Mouse (Mus musculus): ENCODE results near the gene Gdf11. TPM values are rescaled to one million over a fixed set of nuclear protein-coding genes. Genes with fewer than 3 reads are reported as not detected.

Gene Gdf11
- polyA plus RNA-seq, 1 experiment from 2014 or later = 5.8 TPM

DNA sequence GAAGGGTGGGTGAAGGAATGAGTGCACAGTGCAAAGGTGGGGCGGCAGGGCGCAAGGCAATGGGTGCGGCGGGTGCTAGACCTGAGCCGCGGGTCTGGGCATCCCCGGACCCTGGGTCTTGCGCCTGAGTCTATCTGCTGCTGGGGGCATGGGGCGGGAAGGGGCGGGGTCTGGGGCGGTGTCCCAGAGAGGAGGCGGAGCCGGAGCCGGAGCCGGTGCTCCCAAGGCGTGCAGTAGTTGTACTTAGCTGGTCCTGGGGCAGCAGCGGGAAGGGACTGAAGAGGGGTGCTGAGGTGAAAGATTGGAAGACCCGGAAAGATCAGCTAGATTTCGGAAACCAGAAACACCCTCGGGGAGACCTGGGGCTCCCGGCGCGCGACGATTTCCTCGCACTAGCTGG lies 42.1 kb upstream of the Gdf11 start, which contains the start of gene Itga7:
Itga7 (plus strand) TSS at position 245 of the 400 bp plus-strand sequence.
- WGBS = under 1% methylated on average over 26 of the region's 26 CpGs
- ATAC-seq = peak; percentile 78
- H3K27ac ChIP-seq (ENCODE audit: low read depth, low read length) = no peak within 1 kb of the TSS
- peaks cover 3% of the 10 kb centered on the region; the same call in 1 of the 2 replicates for H3K4me1 ChIP-seq (ENCODE audit: control insufficient read depth, insufficient read depth, low read depth, low read length)
- H3K4me3 ChIP-seq (ENCODE audit: low read length) = peak within 1 kb of the TSS; percentile 53
- H3K36me3 ChIP-seq (ENCODE audit: control insufficient read depth, insufficient read depth, low read length) = no peaks in the 10 kb centered on the region
- peaks cover 13% of the 10 kb centered on the region for H3K27me3 ChIP-seq (replicated peaks; ENCODE audit: control insufficient read depth, insufficient read depth, low read length)
- H3K9ac ChIP-seq (ENCODE audit: low read depth, low read length) = peak within 1 kb of the TSS; percentile 58
- H3K4me2 ChIP-seq (ENCODE audit: low read length) = peak within 1 kb of the TSS; percentile 83
- H3K9me3 ChIP-seq (ENCODE audit: control insufficient read depth, low read length) = no peaks in the 10 kb centered on the region

DNA sequence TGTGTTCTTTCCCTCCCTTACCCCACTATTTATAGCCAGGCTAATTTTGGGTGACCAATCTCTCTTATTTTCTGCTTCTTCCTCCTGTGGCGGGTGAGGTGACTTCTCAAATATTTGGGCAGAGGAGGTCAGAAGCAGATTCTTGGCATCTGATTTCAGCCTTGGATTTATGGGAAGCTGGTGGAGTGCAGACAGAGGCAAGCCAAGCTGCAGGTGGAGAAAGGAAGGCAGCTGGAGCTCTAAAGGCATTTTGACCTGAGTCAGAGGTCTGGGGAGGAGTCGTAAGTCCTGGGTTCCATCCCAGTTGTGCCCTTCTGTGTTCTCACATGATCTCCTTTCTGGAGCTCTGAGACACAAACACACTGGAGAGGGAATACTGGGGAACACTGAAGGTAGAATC lies 39.9 kb upstream of the Gdf11 start:
- Histone ChIP-seq H3K9ac (ENCODE audit: low read depth, low read length) (no peak overlapping the region), H3K4me2 (ENCODE audit: low read length) (no peak overlapping the region), H3K9me3 (ENCODE audit: control insufficient read depth, low read length) (no peaks in the 10 kb centered on the region), H3K27ac (ENCODE audit: low read depth, low read length) (no peak overlapping the region), H3K36me3 (ENCODE audit: control insufficient read depth, insufficient read depth, low read length) (no peaks in the 10 kb centered on the region), H3K27me3 (replicated peaks; ENCODE audit: control insufficient read depth, insufficient read depth, low read length) (peaks cover 13% of the 10 kb centered on the region), H3K4me1 (ENCODE audit: control insufficient read depth, insufficient read depth, low read depth, low read length) (peaks cover 7% of the 10 kb centered on the region), H3K4me3 (ENCODE audit: low read length) (no peak overlapping the region)
- ATAC-seq = no peak
- WGBS = 74% methylated on average over 2 of the region's 2 CpGs

- WGBS = 61% methylated on average over 7 of the region's 7 CpGs
- no peak overlapping the region for H3K9ac ChIP-seq (ENCODE audit: low read depth, low read length)
- H3K36me3 ChIP-seq (ENCODE audit: control insufficient read depth, insufficient read depth, low read length) = no peaks in the 10 kb centered on the region
- H3K9me3 ChIP-seq (ENCODE audit: control insufficient read depth, low read length) = no peaks in the 10 kb centered on the region
- H3K27ac ChIP-seq (ENCODE audit: low read depth, low read length) = no peak overlapping the region
- H3K4me3 ChIP-seq (ENCODE audit: low read length) = no peak overlapping the region
- peak; percentile 49; the same call in 1 of the 2 replicates for ATAC-seq
- peaks cover 7% of the 10 kb centered on the region for H3K4me1 ChIP-seq (ENCODE audit: control insufficient read depth, insufficient read depth, low read depth, low read length)
- H3K27me3 ChIP-seq (replicated peaks; ENCODE audit: control insufficient read depth, insufficient read depth, low read length) = peaks cover 5% of the 10 kb centered on the region; the same call in 1 of the 2 replicates
- no peak overlapping the region for H3K4me2 ChIP-seq (ENCODE audit: low read length)
Measured at GRCm38 (mm10) chr10:128929638-128930378, 38.3 kb upstream of the Gdf11 start.

GRCm38 (mm10) chr10:128928356-128928755 lies 36.8 kb upstream of the Gdf11 start:
- Histone ChIP-seq H3K36me3 (ENCODE audit: control insufficient read depth, insufficient read depth, low read length) (no peaks in the 10 kb centered on the region), H3K4me3 (ENCODE audit: low read length) (no peak overlapping the region), H3K27ac (ENCODE audit: low read depth, low read length) (peak overlapping the region; percentile 48; the same call in 1 of the 2 replicates), H3K27me3 (replicated peaks; ENCODE audit: control insufficient read depth, insufficient read depth, low read length) (no peaks in the 10 kb centered on the region; the same call in 1 of the 2 replicates), H3K4me2 (ENCODE audit: low read length) (no peak overlapping the region), H3K9me3 (ENCODE audit: control insufficient read depth, low read length) (no peaks in the 10 kb centered on the region), H3K9ac (ENCODE audit: low read depth, low read length) (no peak overlapping the region; the same call in 1 of the 2 replicates), H3K4me1 (ENCODE audit: control insufficient read depth, insufficient read depth, low read depth, low read length) (peaks cover 12% of the 10 kb centered on the region)
- ATAC-seq = peak; percentile 40; the same call in 1 of the 2 replicates
- 28% methylated on average over 4 of the region's 4 CpGs for WGBS

- no peaks in the 10 kb centered on the region for H3K9me3 ChIP-seq (ENCODE audit: control insufficient read depth, low read length)
- no peak for ATAC-seq
- no peaks in the 10 kb centered on the region for H3K36me3 ChIP-seq (ENCODE audit: control insufficient read depth, insufficient read depth, low read length)
- whole genome bisulfite sequencing = 61% methylated on average over 9 of the region's 9 CpGs
- H3K4me3 ChIP-seq (ENCODE audit: low read length) = peak within 1 kb of the TSS; percentile 86
- H3K27ac ChIP-seq (ENCODE audit: low read depth, low read length) = peak within 1 kb of the TSS; percentile 98
- peaks cover 27% of the 10 kb centered on the region for H3K4me1 ChIP-seq (ENCODE audit: control insufficient read depth, insufficient read depth, low read depth, low read length)
- peak within 1 kb of the TSS; percentile 86 for H3K4me2 ChIP-seq (ENCODE audit: low read length)
- H3K27me3 ChIP-seq (replicated peaks; ENCODE audit: control insufficient read depth, insufficient read depth, low read length) = no peaks in the 10 kb centered on the region
- H3K9ac ChIP-seq (ENCODE audit: low read depth, low read length) = peak within 1 kb of the TSS; percentile 93
Measured at GRCm38 (mm10) chr10:128923935-128924334, 32.4 kb upstream of the Gdf11 start, which contains the start of gene Bloc1s1. Gene Bloc1s1, minus strand, starts transcription at chr10:128924035.

- H3K4me2 ChIP-seq (ENCODE audit: low read length) = peak overlapping the region; percentile 86
- no peaks in the 10 kb centered on the region for H3K9me3 ChIP-seq (ENCODE audit: control insufficient read depth, low read length)
- no peaks in the 10 kb centered on the region for H3K27me3 ChIP-seq (replicated peaks; ENCODE audit: control insufficient read depth, insufficient read depth, low read length)
- H3K27ac ChIP-seq (ENCODE audit: low read depth, low read length) = peak overlapping the region; percentile 98
- peak; percentile 92 for ATAC-seq
- WGBS = under 1% methylated on average over 38 of the region's 42 CpGs
- peak overlapping the region; percentile 86 for H3K4me3 ChIP-seq (ENCODE audit: low read length)
- H3K4me1 ChIP-seq (ENCODE audit: control insufficient read depth, insufficient read depth, low read depth, low read length) = peaks cover 29% of the 10 kb centered on the region
- no peaks in the 10 kb centered on the region for H3K36me3 ChIP-seq (ENCODE audit: control insufficient read depth, insufficient read depth, low read length)
- H3K9ac ChIP-seq (ENCODE audit: low read depth, low read length) = peak overlapping the region; percentile 93
Measured at GRCm38 (mm10) chr10:128923013-128923691, 31.6 kb upstream of the Gdf11 start.

DNA sequence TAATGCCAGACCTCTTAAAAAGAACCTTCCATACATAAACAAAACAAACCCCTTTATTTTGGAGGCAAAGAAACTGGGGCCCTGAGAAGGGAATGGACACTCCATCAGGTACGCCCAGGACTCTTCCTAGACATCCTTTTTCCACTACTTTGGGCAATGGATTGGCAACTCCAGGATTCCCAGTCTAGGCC lies 31.2 kb upstream of the Gdf11 start, which contains the start of gene Rdh5:
Rdh5 (minus strand) TSS at position 67 of the 191 bp plus-strand sequence.
- ATAC-seq = no peak
- H3K4me3 ChIP-seq (ENCODE audit: low read length) = peak within 1 kb of the TSS; percentile 86
- peaks cover 28% of the 10 kb centered on the region for H3K4me1 ChIP-seq (ENCODE audit: control insufficient read depth, insufficient read depth, low read depth, low read length)
- no peaks in the 10 kb centered on the region for H3K36me3 ChIP-seq (ENCODE audit: control insufficient read depth, insufficient read depth, low read length)
- H3K27me3 ChIP-seq (replicated peaks; ENCODE audit: control insufficient read depth, insufficient read depth, low read length) = no peaks in the 10 kb centered on the region
- H3K27ac ChIP-seq (ENCODE audit: low read depth, low read length) = peak within 1 kb of the TSS; percentile 98
- WGBS = 16% methylated on average over 1 of the region's 1 CpGs
- no peaks in the 10 kb centered on the region for H3K9me3 ChIP-seq (ENCODE audit: control insufficient read depth, low read length)
- H3K4me2 ChIP-seq (ENCODE audit: low read length) = peak within 1 kb of the TSS; percentile 86
- H3K9ac ChIP-seq (ENCODE audit: low read depth, low read length) = peak within 1 kb of the TSS; percentile 93

DNA sequence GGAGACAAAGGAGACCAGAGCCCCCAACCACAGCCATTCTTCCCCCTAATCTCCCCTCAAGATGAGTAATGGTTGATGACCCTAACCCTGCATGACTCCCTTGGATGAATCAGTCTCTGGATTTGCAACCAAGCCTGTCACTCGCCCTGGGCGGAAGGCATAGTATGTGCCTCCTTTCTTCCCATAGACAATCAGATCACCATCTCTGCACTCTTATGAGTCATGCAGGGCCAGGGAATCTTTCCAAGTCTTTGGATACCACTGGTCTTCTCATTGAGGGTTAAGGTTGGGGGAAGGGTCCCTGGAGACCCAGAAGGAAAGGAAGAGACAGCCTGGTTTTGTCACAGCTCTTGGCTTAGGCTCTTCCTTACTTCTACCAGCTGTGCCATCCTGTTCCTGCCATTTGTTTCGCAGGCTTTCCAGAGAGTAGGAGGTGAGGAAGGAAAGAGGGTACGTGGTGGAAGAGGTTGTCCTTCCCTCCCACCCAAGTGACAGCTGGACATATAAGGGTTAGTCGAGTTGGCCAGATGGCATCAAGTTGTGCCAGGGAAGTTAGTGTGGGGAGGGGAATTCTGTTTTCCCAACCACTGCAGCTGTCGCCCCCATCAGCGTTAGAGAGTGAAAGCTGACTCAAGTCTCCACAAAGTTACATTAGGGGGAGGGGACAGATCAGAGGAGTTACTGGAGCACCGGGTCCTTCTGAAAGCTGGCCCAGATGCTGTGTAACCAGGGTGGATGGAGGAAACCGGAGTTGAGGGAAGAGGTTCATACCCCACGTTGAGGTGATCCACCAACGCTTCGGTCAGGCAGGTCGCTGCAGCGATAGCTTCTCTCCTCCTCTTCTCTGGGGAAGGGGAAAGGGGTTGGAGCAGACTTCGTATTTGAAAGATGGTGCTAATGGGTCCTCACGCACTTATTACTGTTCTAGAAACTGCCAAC lies 30.6 kb upstream of the Gdf11 start:
- WGBS = 61% methylated on average over 16 of the region's 16 CpGs
- no peaks in the 10 kb centered on the region; the same call in 1 of the 2 replicates for H3K36me3 ChIP-seq (ENCODE audit: control insufficient read depth, insufficient read depth, low read length)
- no peak for ATAC-seq
- no peaks in the 10 kb centered on the region for H3K9me3 ChIP-seq (ENCODE audit: control insufficient read depth, low read length)
- no peaks in the 10 kb centered on the region for H3K27me3 ChIP-seq (replicated peaks; ENCODE audit: control insufficient read depth, insufficient read depth, low read length)
- H3K9ac ChIP-seq (ENCODE audit: low read depth, low read length) = peak overlapping the region; percentile 93
- peak overlapping the region; percentile 86 for H3K4me3 ChIP-seq (ENCODE audit: low read length)
- H3K4me2 ChIP-seq (ENCODE audit: low read length) = peak overlapping the region; percentile 86
- H3K27ac ChIP-seq (ENCODE audit: low read depth, low read length) = peak overlapping the region; percentile 98
- peaks cover 31% of the 10 kb centered on the region for H3K4me1 ChIP-seq (ENCODE audit: control insufficient read depth, insufficient read depth, low read depth, low read length)

Data from hindbrain, embryonic 16.5 days (tissue).